Mouse (Mus musculus) heart, embryonic 14.5 days (tissue): Measurements from ENCODE around the gene Cep295. TPM values are rescaled to one million over a fixed set of nuclear protein-coding genes. Genes with fewer than 3 reads are reported as not detected.

Experiments used
- ATAC-seq: fragments of 200-750 bp; cut with Nextera tagmentation; 2 replicates; pipeline ENCODE4 v1.8.0; 2017; ENCODE audit warnings: low read depth, moderate TSS enrichment; ENCODE audit not compliant: insufficient number of reproducible peaks, insufficient read depth, low FRiP score
- H3K27ac ChIP-seq, 2 experiments: fragments of 200-500 bp in 1 of 2; fragments of 300-500 bp in 1 of 2; sonication (generic) in 1 of 2; replicated peaks in 1 of 2; 2 replicates each; pipeline ENCODE4 v1.5.1; 2012 to 2014; ENCODE audit warnings: low read depth in 2 of 2, low read length in 2 of 2, control low read depth in 1 of 2, mild to moderate bottlenecking in 1 of 2, mixed read lengths in 1 of 2; ENCODE audit not compliant: control insufficient read depth in 1 of 2, insufficient read depth in 1 of 2
- H3K27me3 ChIP-seq: fragments of 300-500 bp; sonication (generic); 2 replicates; pipeline ENCODE4 v1.6.1; 2014; ENCODE audit warnings: mild to moderate bottlenecking, low read length, control low read depth; ENCODE audit not compliant: control insufficient read depth, insufficient read depth
- H3K36me3 ChIP-seq: fragments of 300-500 bp; sonication (generic); 2 replicates; pipeline ENCODE4 v1.6.1; 2014; ENCODE audit warnings: mild to moderate bottlenecking, control low read depth, low read length, mixed read lengths; ENCODE audit not compliant: control insufficient read depth, insufficient read depth
- H3K4me1 ChIP-seq, 2 experiments: fragments of 200-500 bp in 1 of 2; fragments of 300-500 bp in 1 of 2; sonication (generic) in 1 of 2; 2 replicates each; pipeline ENCODE4 v1.6.1; 2012 to 2014; ENCODE audit warnings: low read length in 2 of 2, control low read depth in 1 of 2, mixed read lengths in 1 of 2; ENCODE audit not compliant: control insufficient read depth in 2 of 2, insufficient read depth in 2 of 2
- H3K4me2 ChIP-seq: fragments of 300-500 bp; sonication (generic); 2 replicates; pipeline ENCODE4 v1.6.1; 2014; ENCODE audit warnings: mild to moderate bottlenecking, low read length
- H3K4me3 ChIP-seq, 2 experiments: fragments of 200-500 bp in 1 of 2; fragments of 300-500 bp in 1 of 2; sonication (generic) in 1 of 2; 2 replicates each; pipeline ENCODE4 v1.5.1; 2012 to 2014; ENCODE audit warnings: low read length in 2 of 2, mild to moderate bottlenecking in 2 of 2, control low read depth in 1 of 2, low read depth in 1 of 2, moderate library complexity in 1 of 2; ENCODE audit not compliant: control insufficient read depth in 1 of 2, insufficient read depth in 1 of 2
- H3K9ac ChIP-seq: fragments of 300-500 bp; sonication (generic); 2 replicates; pipeline ENCODE4 v1.6.1; 2014; ENCODE audit warnings: mild to moderate bottlenecking, low read length
- H3K9me3 ChIP-seq: fragments of 300-500 bp; sonication (generic); 2 replicates; pipeline ENCODE4 v1.6.1; 2016; ENCODE audit warnings: low read length, control low read depth; ENCODE audit not compliant: control insufficient read depth
- WGBS: fragments of 180-500 bp; shearing (Covaris S2); extraction: QIAGEN DNeasy Blood & Tissue Kit; methylation state at CpG from one replicate; pipeline ENCODE4 v1.1.7; 2014; 5-methylcytosine and 5-hydroxymethylcytosine counted together
- microRNA-seq: library from miRNA; unstranded; fragments of <30 nt; microRNA quantifications from one replicate; pipeline ENCODE4, GENCODE M21; 2016
- polyA plus RNA-seq: library from polyadenylated mRNA; unstranded; fragments of >200 nt; fragmentation: Nextera tagmentation; extraction: Ambion mirVana; gene quantifications from 2 replicates; pipeline ENCODE4 v1.2.1, GENCODE M21; 2014

Cep295 gene
- polyA plus RNA-seq, 1 experiment from 2014 or later, result 11.9 TPM

GRCm38 (mm10) chr9:15279139-15279648 lies 78.4 kb downstream of the Cep295 start:
- no peak for ATAC-seq
- Histone ChIP-seq H3K36me3 (peaks cover 34% of the 10 kb centered on the region), H3K27me3 (no peaks in the 10 kb centered on the region), H3K9me3 (no peaks in the 10 kb centered on the region), H3K4me1 (peaks cover 2 to 13% of the 10 kb centered on the region in 2 experiments; a peak in 3 of 4 replicates), H3K4me2 (peak overlapping the region; percentile 88), H3K4me3 (peak overlapping the region; percentile 83 to 88), H3K9ac (peak overlapping the region; percentile 94), H3K27ac (peak overlapping the region; percentile 74 to 84)
- WGBS, result 9% methylated on average over 19 of the region's 19 CpGs

- no peak overlapping the region for H3K4me2 ChIP-seq
- H3K27me3 ChIP-seq, result no peaks in the 10 kb centered on the region
- no peak overlapping the region for H3K4me3 ChIP-seq
- peaks cover 42% of the 10 kb centered on the region for H3K36me3 ChIP-seq
- no peak for ATAC-seq
- H3K4me1 ChIP-seq, result peaks cover 2 to 13% of the 10 kb centered on the region in 2 experiments; a peak in 3 of 4 replicates
- WGBS, result 95% methylated on average over 3 of the region's 3 CpGs
- H3K9me3 ChIP-seq, result no peaks in the 10 kb centered on the region
- no peak overlapping the region for H3K27ac ChIP-seq
- no peak overlapping the region for H3K9ac ChIP-seq
Measured at GRCm38 (mm10) chr9:15278343-15278742, 79.2 kb downstream of the Cep295 start.

GRCm38 (mm10) chr9:15276855-15277254 lies 80.7 kb downstream of the Cep295 start:
- H3K27ac ChIP-seq, result no peak overlapping the region
- H3K4me3 ChIP-seq, result no peak overlapping the region
- no peaks in the 10 kb centered on the region for H3K9me3 ChIP-seq
- no peak for ATAC-seq
- no peak overlapping the region for H3K4me2 ChIP-seq
- no peak overlapping the region for H3K9ac ChIP-seq
- H3K4me1 ChIP-seq, result peaks cover 2 to 13% of the 10 kb centered on the region in 2 experiments; a peak in 3 of 4 replicates
- H3K27me3 ChIP-seq, result no peaks in the 10 kb centered on the region
- 94% methylated on average over 4 of the region's 4 CpGs for WGBS
- peaks cover 57% of the 10 kb centered on the region for H3K36me3 ChIP-seq

GRCm38 (mm10) chr9:15273981-15274380 lies 83.6 kb downstream of the Cep295 start:
- Histone ChIP-seq H3K27ac (no peak overlapping the region), H3K9ac (no peak overlapping the region), H3K36me3 (peaks cover 86% of the 10 kb centered on the region), H3K4me2 (no peak overlapping the region), H3K9me3 (no peaks in the 10 kb centered on the region), H3K27me3 (no peaks in the 10 kb centered on the region), H3K4me3 (no peak overlapping the region), H3K4me1 (peaks cover 0 to 6% of the 10 kb centered on the region in 2 experiments; a peak in 1 of 4 replicates)
- no peak for ATAC-seq
- WGBS, result 94% methylated on average over 2 of the region's 2 CpGs

Small RNA genes within 50 kb of the gene (microRNA-seq; reads per million reads assigned to microRNA genes)
- gene Gm49349, result not detected
- gene mmu-mir-7650, result not detected

Other genes with a start within 250 kb of the Cep295 start
- not detected in 2 replicates for gene Hephl1, start 245.7 kb downstream of the Cep295 start, polyA plus RNA-seq
- gene Vstm5, start 118.7 kb downstream of the Cep295 start, polyA plus RNA-seq, result 2.5 and 3.0 TPM in 2 replicates
- 20.5 and 25.8 TPM in 2 replicates for gene Med17, start 77.9 kb downstream of the Cep295 start, polyA plus RNA-seq
- gene Taf1d, start 51.6 kb downstream of the Cep295 start, polyA plus RNA-seq, result 42.5 and 48.4 TPM in 2 replicates
- 5.7 and 6.7 TPM in 2 replicates for gene 4931406C07Rik, start 51.3 kb downstream of the Cep295 start, polyA plus RNA-seq
- gene Smco4, start 135.6 kb upstream of the Cep295 start, polyA plus RNA-seq, result 2.1 and 2.8 TPM in 2 replicates